Mouse (Mus musculus): ENCODE results near the gene 4930404H24Rik. TPM values are rescaled to one million over a fixed set of nuclear protein-coding genes. Genes with fewer than 3 reads are reported as not detected.
A peak's percentile ranks its signal among the peaks of the same experiment; 100 is the strongest.
"Not testable (repeated sequence)": the region's sequence is repeated elsewhere in the genome, so short reads cannot be mapped to it uniquely, and the experiment has no call there.

4930404H24Rik gene
- total and polyA plus RNA-seq, 3 experiments, result not detected

- peak; percentile 61 for DNase-seq
These were observed 14.0 kb upstream of the 4930404H24Rik start for GRCm38 (mm10) chr2:153478583-153478982.

- DNase-seq, result no peak
These were observed 13.1 kb upstream of the 4930404H24Rik start for GRCm38 (mm10) chr2:153479486-153479885.

- no peak for DNase-seq
These were observed 11.3 kb upstream of the 4930404H24Rik start for GRCm38 (mm10) chr2:153481108-153481860.

- no peak for DNase-seq
These were observed 10.8 kb upstream of the 4930404H24Rik start for GRCm38 (mm10) chr2:153481861-153482120.

- DNase-seq, result peak; percentile 74
These were observed 9.2 kb upstream of the 4930404H24Rik start for GRCm38 (mm10) chr2:153483118-153483983.

- DNase-seq, result no peak
These were observed 8.5 kb upstream of the 4930404H24Rik start for GRCm38 (mm10) chr2:153484071-153484470.

- DNase-seq, result no peak
These were observed 2.5 kb upstream of the 4930404H24Rik start for GRCm38 (mm10) chr2:153490116-153490515.

GRCm38 (mm10) chr2:153490940-153491339 is 1.6 kb upstream of the 4930404H24Rik start:
- no peak for DNase-seq

GRCm38 (mm10) chr2:153491512-153492178 is 945 bp upstream of the 4930404H24Rik start:
- DNase-seq, result no peak

- DNase-seq, result no peak
These were observed 442 bp upstream of the 4930404H24Rik start for GRCm38 (mm10) chr2:153492179-153492517.

- no peak for DNase-seq
These were observed 772 bp downstream of the 4930404H24Rik start for GRCm38 (mm10) chr2:153493393-153493731.

- DNase-seq, result no peak
These were observed 1.2 kb downstream of the 4930404H24Rik start for GRCm38 (mm10) chr2:153493781-153494292.

- DNase-seq, result no peak
These were observed 1.8 kb downstream of the 4930404H24Rik start for GRCm38 (mm10) chr2:153494293-153494811.

GRCm38 (mm10) chr2:153495391-153495790 is 2.8 kb downstream of the 4930404H24Rik start:
- DNase-seq, result not testable (repeated sequence)

GRCm38 (mm10) chr2:153495818-153496217 is 3.2 kb downstream of the 4930404H24Rik start:
- DNase-seq, result no peak

GRCm38 (mm10) chr2:153496301-153496700 is 3.7 kb downstream of the 4930404H24Rik start:
- DNase-seq, result no peak

- DNase-seq, result no peak
These were observed 4.3 kb downstream of the 4930404H24Rik start for GRCm38 (mm10) chr2:153496898-153497297.

- peak; percentile 51 for DNase-seq
These were observed 6.6 kb downstream of the 4930404H24Rik start for GRCm38 (mm10) chr2:153499154-153499553.

- DNase-seq, result no peak
These were observed 13.8 kb downstream of the 4930404H24Rik start for GRCm38 (mm10) chr2:153506385-153506784.

GRCm38 (mm10) chr2:153507969-153508368 is 15.4 kb downstream of the 4930404H24Rik start:
- DNase-seq, result no peak

- DNase-seq, result no peak
These were observed 15.8 kb downstream of the 4930404H24Rik start for GRCm38 (mm10) chr2:153508405-153508804.
